Mouse (Mus musculus) adrenal gland, postnatal 14 days (tissue): ENCODE results near the gene Snx33. TPM values are rescaled to one million over a fixed set of nuclear protein-coding genes. Genes with fewer than 3 reads are reported as not detected.

ENCODE experiments used
- total RNA-seq: library from RNA; stranded (reverse); gene quantifications from 2 replicates; pipeline ENCODE4 v1.2.3, GENCODE M21; 2021

Snx33 gene
- total RNA-seq, 1 experiment from 2014 or later = 17.9 TPM

Other genes with a start within 250 kb of the Snx33 start
- gene Lingo1, start 131.9 kb downstream of the Snx33 start, total RNA-seq = 1.4 and 3.0 TPM in 2 replicates
- gene Odf3l1, start 63.7 kb downstream of the Snx33 start, total RNA-seq = 2.0 and 3.2 TPM in 2 replicates
- 12.5 and 17.0 TPM in 2 replicates for gene Cspg4, start 63.3 kb downstream of the Snx33 start, total RNA-seq
- 76.4 and 88.5 TPM in 2 replicates for gene Imp3, start 9.1 kb upstream of the Snx33 start, total RNA-seq
- gene Snupn, start 22.5 kb upstream of the Snx33 start, total RNA-seq = 12.5 and 13.3 TPM in 2 replicates
- gene Ptpn9, start 66.6 kb upstream of the Snx33 start, total RNA-seq = 39.2 and 43.4 TPM in 2 replicates
- 50.6 and 55.0 TPM in 2 replicates for gene Sin3a, start 143.7 kb upstream of the Snx33 start, total RNA-seq
- gene Man2c1, start 202.3 kb upstream of the Snx33 start, total RNA-seq = 97.2 and 118 TPM in 2 replicates
- 10.6 and 11.2 TPM in 2 replicates for gene Neil1, start 219.9 kb upstream of the Snx33 start, total RNA-seq
- gene Commd4, start 230.0 kb upstream of the Snx33 start, total RNA-seq = 47.0 and 52.2 TPM in 2 replicates